Mouse (Mus musculus): ENCODE results near the gene Spag5.

The Spag5 gene

DNA sequence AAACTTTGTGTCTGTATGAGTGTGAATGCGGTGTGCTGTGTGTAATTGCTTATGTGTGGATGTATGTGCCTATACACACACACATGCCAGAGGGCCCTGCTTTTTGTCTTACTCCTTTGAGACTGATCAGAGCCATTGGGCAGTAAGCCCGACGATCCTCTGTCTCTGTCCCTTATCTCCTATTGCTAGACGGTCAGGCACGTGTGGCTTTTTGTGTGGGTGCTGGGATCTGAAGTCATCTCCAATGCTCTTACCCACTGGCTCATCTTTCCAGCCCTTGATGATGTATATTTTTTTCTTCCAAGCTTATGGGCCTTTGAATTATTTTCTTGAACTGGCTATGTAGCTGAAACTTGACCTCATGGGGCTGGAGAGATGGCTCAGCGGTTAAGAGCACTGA, 53.6 kb downstream of the Spag5 start:
- no peak for DNase-seq

DNA sequence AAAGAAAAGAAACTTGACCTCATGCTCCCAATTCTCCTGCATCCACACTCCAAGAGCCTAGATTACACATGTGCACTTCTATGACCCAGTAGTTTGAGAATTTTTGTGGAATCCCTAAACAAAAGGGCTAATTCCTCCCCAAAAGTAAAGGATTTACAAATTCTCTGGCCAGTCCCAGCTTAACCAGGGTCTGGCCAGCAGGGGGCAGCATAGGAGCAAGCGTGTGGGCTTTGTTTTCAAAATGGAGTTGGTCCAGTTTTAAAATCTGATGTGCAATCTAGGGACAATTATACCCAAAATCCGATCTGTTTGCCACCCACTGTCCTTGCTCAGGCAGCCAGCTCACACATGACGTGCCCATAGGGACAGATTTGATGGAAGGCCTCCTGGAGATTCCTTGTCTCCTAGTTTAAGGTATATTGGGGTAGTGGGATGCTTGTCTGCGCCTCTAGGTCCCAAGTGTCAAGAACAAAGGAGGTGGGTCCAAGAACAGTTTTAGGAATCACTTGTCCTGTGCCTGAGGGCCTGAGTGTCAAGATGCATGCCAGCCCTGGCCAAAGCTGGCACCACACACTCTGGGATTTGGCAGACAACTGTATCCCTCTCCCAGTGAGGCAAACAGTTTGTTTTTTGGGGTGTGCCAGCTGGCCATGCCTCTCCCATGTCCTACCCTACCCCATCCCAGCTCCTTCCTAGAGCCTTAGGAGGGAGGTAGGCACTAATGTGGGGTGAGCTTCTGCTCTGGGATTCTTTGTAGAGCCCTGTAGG, 54.3 kb downstream of the Spag5 start:
- peak; percentile 84 to 93 for DNase-seq

DNA sequence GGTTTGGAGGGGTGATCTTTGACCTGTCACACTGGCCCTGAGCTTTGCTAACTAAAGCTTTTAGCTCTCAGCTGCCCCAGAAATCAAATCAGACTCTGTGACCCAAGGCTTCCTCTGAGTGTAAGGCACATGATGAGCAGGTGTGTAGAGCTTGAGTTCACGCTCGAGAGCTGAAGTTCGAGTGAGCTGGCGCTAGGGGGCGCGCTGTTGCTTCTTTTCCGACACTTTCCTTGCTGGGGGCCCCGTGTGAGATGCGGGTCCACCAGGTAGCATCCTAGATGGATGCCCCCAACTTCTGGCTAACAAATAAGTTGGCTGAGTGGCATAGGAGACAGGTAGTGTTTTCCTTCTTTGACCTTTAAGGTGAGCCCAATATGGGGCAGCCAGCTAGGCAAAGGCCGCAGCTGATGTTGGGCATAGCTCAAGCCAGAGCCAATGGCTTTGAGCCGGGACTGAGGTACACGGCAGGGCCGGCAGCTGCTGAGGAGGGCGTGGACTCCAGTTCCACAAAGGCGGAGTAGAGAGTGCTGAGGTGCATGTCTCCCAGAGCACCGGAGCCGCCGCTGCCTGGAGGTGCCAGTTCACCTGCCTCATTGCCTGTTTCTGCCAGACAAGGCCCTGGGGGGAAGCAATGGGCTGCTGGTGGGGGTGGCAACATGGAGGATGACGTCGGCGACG, 57.1 kb downstream of the Spag5 start:
- peak; percentile 66 to 75 for DNase-seq

DNA sequence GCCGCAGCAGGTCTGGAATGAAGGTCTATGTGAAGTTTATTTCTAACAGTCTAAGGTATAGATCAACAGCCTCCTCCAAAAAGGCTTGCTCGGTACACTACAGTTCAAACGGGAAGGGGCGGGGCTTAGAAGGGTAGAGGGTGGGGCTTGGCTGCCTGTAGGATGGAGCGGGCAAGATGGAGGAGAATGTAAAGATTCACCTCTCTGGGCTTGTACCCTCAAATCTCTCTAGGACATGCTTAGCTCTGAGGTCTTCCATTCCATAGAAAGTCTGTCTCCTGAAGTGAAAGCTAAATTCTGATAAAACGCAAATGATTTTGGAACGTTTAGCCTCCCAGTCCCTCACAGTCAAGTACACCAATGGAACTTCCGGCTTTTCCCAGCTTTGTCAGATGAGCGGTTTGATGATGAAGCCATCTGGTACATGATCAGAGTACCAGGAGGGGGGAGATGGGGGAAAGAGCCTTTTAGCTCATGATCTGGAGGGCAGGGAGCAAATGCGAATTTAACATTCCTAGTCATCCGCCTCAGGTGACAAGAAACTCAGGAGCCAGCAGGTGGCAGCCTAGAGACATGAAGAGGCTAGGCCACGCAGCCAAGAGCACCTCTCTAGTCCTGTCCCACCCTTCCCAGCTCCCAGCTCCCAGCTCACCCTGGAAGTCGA, 58.9 kb downstream of the Spag5 start:
- peak; percentile 87 to 94 for DNase-seq

DNA sequence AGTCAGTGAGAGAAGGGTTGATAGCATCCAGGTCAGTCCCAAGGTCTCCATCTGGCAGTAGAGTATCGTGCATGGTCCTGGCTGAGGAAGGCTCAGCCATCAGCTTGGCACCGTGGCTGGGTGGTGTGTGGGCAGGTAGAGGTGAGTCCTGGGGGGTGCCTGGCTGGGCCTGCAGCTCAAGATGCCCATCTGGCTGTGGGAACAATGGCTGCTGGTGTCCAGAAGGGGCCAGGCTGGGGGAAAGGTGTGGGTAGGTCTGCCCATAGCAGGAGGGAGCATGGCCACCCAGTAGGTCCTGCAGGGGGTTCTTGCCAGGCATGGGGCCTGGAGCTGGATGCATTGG, 59.4 kb downstream of the Spag5 start:
- no peak for DNase-seq

DNA sequence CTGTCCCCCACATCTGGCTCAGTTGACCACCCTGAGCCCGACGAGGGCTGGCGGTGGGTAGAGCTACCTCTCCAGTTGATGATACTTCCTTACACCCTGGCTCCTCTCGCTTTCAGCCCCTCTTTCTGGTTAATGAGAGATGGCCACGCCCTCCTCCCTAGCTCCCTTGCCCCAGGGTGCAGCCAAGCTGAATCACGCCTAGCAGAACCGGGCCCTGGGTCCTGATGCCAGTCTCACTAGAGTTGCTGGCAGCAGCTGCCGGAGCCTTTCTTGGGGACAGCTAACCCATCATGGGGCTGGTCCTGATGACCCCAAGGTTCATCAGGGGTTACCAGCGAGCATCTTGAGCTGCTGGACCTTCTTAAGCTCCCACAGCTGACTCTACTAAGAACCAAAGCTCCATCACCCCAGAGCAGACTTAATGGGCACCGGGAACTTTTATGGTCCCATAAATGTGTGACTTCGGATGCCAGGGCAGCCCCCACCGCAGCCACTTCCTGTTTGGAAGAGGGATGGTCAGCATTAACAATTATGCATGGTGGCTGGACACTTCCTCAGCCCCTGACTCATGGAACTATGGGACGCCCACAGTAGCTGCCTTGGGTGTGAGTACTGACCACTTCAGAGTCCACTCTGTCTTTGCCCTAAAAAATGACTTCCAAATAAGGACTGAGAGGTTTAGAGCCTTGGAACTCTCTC, 62.1 kb downstream of the Spag5 start:
- no peak for DNase-seq

DNA sequence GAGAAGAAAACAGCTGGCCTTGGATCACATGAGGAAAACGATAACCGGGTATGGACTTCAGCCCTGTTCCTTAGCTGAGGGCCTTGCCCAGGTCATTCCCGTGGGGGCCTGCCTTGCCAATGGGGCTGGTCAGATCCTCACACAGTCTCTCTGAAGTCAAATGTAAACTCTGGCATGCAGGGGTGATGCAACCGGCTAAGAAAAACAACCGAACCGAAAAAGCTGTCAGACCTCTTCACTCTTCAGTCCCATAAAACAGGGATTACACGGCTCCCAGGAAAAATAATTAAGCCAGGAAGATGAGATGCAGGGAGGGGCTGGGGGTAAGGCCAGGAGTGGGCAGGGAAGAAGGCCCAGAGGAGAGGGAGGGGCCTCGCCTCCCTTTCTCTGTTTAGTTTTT, 62.8 kb downstream of the Spag5 start:
- DNase-seq, result no peak

DNA sequence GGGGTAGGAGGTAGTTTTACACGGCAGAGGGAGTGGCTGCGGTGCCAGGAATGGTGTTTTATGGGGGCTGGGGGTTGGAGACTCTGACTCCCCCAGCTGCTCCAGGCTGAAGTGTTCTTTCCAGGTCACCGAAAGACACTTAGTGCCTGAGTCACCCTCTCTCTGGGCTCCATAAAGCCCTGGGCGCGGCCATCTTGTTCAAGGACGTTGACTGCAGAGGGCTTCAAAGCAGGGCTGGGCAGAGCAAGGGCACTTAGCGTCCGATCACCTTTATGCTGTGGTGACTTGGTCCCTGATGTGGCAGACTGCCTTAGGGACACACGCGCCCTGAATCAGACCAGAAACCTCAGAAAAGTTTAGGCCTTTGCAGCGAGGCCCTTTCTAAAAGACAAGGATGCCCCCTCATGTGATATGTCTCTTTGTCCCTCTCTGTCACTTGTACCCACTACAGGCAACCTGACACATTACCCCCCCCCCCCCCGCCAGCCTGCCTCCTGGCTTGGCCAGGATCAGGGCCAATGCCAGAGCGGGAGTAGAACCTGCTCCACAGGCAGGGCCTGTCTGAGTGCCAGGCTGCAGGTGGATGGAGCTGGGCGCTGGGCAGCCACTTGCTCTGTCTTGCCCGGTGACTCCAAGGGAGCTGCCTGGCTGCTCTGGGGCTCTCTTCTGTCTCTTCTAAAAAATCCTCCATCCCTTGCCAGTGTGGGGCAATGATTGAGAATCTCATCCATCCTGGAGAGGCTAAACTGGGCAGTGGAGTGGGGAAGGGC, 66.3 kb downstream of the Spag5 start:
- peak in 1 of 2 experiments; percentile 23 for DNase-seq

DNA sequence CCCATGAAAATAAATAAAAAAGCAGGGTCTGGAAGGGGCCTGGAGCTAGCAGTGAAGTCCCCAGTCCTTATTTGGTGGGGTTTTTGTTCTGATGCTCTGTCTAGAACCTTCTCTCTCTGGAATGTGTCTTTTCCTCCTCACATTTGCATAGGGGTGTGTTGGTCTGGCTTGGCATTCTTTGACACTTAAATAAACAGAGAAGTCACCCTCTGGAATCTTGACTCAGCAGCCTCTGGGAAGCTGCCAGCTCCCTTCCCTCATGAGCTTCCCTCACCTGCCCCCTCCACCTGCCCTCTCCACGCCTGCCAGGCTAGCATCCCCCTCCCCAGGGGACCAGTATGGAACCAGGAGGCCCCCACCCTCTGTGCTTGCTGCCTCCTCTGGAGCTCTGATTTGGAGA, 69.1 kb downstream of the Spag5 start:
- no peak for DNase-seq

DNA sequence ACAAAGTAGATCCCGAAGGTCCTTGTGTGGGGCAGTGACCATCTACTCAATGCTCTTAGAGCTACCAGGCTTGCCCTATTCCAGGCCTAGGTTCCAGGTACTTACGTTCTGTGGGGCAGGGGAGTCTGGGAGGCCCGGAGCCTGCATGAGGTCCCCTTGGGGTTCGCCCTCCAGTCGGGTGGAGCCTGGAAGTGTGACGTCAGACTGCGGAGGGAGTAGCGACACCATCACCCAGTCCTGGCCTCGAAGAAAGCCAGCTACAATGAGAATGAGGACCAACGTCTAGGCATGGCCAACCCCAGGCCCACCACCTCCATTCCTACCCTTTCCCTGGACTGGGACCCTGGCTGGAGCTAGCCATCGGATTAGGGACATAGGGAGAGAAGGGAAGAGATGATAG, 70.4 kb downstream of the Spag5 start:
- no peak for DNase-seq

Data from cerebellum, postnatal 14 days (tissue).